Mouse (Mus musculus) ES-Bruce4 (cell line): ENCODE measurements around the gene Ubr7.

Source experiments
- CTCF ChIP-seq: IDR thresholded peaks from one replicate; pipeline ENCODE4 v1.8.1; 2011; ENCODE audit warnings: low read depth, low read length
- EP300 ChIP-seq: IDR thresholded peaks from 2 replicates; pipeline ENCODE4 v1.6.1; 2011; ENCODE audit warnings: low read depth, low read length; ENCODE audit not compliant: insufficient read depth
- POLR2A ChIP-seq: IDR thresholded peaks from one replicate; pipeline ENCODE4 v1.8.1; 2011; ENCODE audit warnings: low read length; ENCODE audit not compliant: insufficient read depth

GRCm38 (mm10) chr12:102729855-102730797 lies 27.6 kb upstream of the Ubr7 start:
- TF ChIP-seq CTCF = no peak
- peak; percentile 71 for TF ChIP-seq POLR2A
- peak; percentile 96 for TF ChIP-seq EP300
